Mouse (Mus musculus): ENCODE results near the gene 1110059E24Rik. TPM values are rescaled to one million over a fixed set of nuclear protein-coding genes. Genes with fewer than 3 reads are reported as not detected.

The 1110059E24Rik gene
- polyA plus RNA-seq, 1 experiment: 46.7 TPM

- no peaks in the 10 kb centered on the region for H3K36me3 ChIP-seq (ENCODE audit: control insufficient read depth, insufficient read depth, low read length, poor library complexity, severe bottlenecking)
- TF ChIP-seq POLR2A (IDR thresholded peaks at IDR 0.05; ENCODE audit: insufficient read depth, low read length) (no peak), EP300 (IDR thresholded peaks at IDR 0.05; ENCODE audit: insufficient read depth, low read depth, low read length) (no peak), CTCF (IDR thresholded peaks at IDR 0.05; ENCODE audit: low read depth, low read length) (no peak)
- H3K27me3 ChIP-seq (ENCODE audit: control insufficient read depth, insufficient read depth, low read length, poor library complexity, severe bottlenecking): no peaks in the 10 kb centered on the region
- H3K9me3 ChIP-seq (replicated peaks; ENCODE audit: control insufficient read depth, insufficient read depth, low read length, poor library complexity, severe bottlenecking): no peaks in the 10 kb centered on the region
- no peak overlapping the region for H3K4me3 ChIP-seq (ENCODE audit: low read depth, low read length)
- no peak overlapping the region for H3K27ac ChIP-seq (ENCODE audit: insufficient read depth, low read length)
- peaks cover 3% of the 10 kb centered on the region for H3K4me1 ChIP-seq (ENCODE audit: control insufficient read depth, insufficient read depth, low read length)
- H3K9ac ChIP-seq (ENCODE audit: low read depth, poor library complexity, severe bottlenecking): no peak overlapping the region
Observed at GRCm38 (mm10) chr19:21615801-21616200, 37.0 kb downstream of the 1110059E24Rik start.

- Histone ChIP-seq H3K9me3 (replicated peaks; ENCODE audit: control insufficient read depth, insufficient read depth, low read length, poor library complexity, severe bottlenecking) (no peaks in the 10 kb centered on the region), H3K4me3 (ENCODE audit: low read depth, low read length) (no peak overlapping the region), H3K4me1 (ENCODE audit: control insufficient read depth, insufficient read depth, low read length) (peaks cover 3% of the 10 kb centered on the region), H3K27me3 (ENCODE audit: control insufficient read depth, insufficient read depth, low read length, poor library complexity, severe bottlenecking) (no peaks in the 10 kb centered on the region), H3K9ac (ENCODE audit: low read depth, poor library complexity, severe bottlenecking) (no peak overlapping the region), H3K27ac (ENCODE audit: insufficient read depth, low read length) (no peak overlapping the region), H3K36me3 (ENCODE audit: control insufficient read depth, insufficient read depth, low read length, poor library complexity, severe bottlenecking) (no peaks in the 10 kb centered on the region)
- TF ChIP-seq POLR2A (IDR thresholded peaks at IDR 0.05; ENCODE audit: insufficient read depth, low read length) (no peak), EP300 (IDR thresholded peaks at IDR 0.05; ENCODE audit: insufficient read depth, low read depth, low read length) (no peak), CTCF (IDR thresholded peaks at IDR 0.05; ENCODE audit: low read depth, low read length) (no peak)
Observed at GRCm38 (mm10) chr19:21611725-21612575, 40.8 kb downstream of the 1110059E24Rik start.

- Histone ChIP-seq H3K4me1 (ENCODE audit: control insufficient read depth, insufficient read depth, low read length) (peaks cover 3% of the 10 kb centered on the region), H3K9ac (ENCODE audit: low read depth, poor library complexity, severe bottlenecking) (no peak overlapping the region), H3K27ac (ENCODE audit: insufficient read depth, low read length) (no peak overlapping the region), H3K4me3 (ENCODE audit: low read depth, low read length) (no peak overlapping the region), H3K9me3 (replicated peaks; ENCODE audit: control insufficient read depth, insufficient read depth, low read length, poor library complexity, severe bottlenecking) (no peaks in the 10 kb centered on the region), H3K36me3 (ENCODE audit: control insufficient read depth, insufficient read depth, low read length, poor library complexity, severe bottlenecking) (no peaks in the 10 kb centered on the region), H3K27me3 (ENCODE audit: control insufficient read depth, insufficient read depth, low read length, poor library complexity, severe bottlenecking) (no peaks in the 10 kb centered on the region)
- TF ChIP-seq POLR2A (IDR thresholded peaks at IDR 0.05; ENCODE audit: insufficient read depth, low read length): no peak
- no peak for TF ChIP-seq EP300 (IDR thresholded peaks at IDR 0.05; ENCODE audit: insufficient read depth, low read depth, low read length)
- no peak for TF ChIP-seq CTCF (IDR thresholded peaks at IDR 0.05; ENCODE audit: low read depth, low read length)
Observed at GRCm38 (mm10) chr19:21611297-21611696, 41.5 kb downstream of the 1110059E24Rik start.

GRCm38 (mm10) chr19:21610240-21610639, 42.5 kb downstream of the 1110059E24Rik start:
- TF ChIP-seq EP300 (IDR thresholded peaks at IDR 0.05; ENCODE audit: insufficient read depth, low read depth, low read length): no peak
- no peak for TF ChIP-seq CTCF (IDR thresholded peaks at IDR 0.05; ENCODE audit: low read depth, low read length)
- no peak for TF ChIP-seq POLR2A (IDR thresholded peaks at IDR 0.05; ENCODE audit: insufficient read depth, low read length)
- no peaks in the 10 kb centered on the region for H3K36me3 ChIP-seq (ENCODE audit: control insufficient read depth, insufficient read depth, low read length, poor library complexity, severe bottlenecking)
- H3K27me3 ChIP-seq (ENCODE audit: control insufficient read depth, insufficient read depth, low read length, poor library complexity, severe bottlenecking): no peaks in the 10 kb centered on the region
- H3K27ac ChIP-seq (ENCODE audit: insufficient read depth, low read length): no peak overlapping the region
- no peak overlapping the region for H3K4me3 ChIP-seq (ENCODE audit: low read depth, low read length)
- H3K9me3 ChIP-seq (replicated peaks; ENCODE audit: control insufficient read depth, insufficient read depth, low read length, poor library complexity, severe bottlenecking): no peaks in the 10 kb centered on the region
- H3K4me1 ChIP-seq (ENCODE audit: control insufficient read depth, insufficient read depth, low read length): peaks cover 3% of the 10 kb centered on the region
- no peak overlapping the region for H3K9ac ChIP-seq (ENCODE audit: low read depth, poor library complexity, severe bottlenecking)

- H3K4me1 ChIP-seq (ENCODE audit: control insufficient read depth, insufficient read depth, low read length): no peaks in the 10 kb centered on the region
- H3K4me3 ChIP-seq (ENCODE audit: low read depth, low read length): no peak overlapping the region
- H3K9ac ChIP-seq (ENCODE audit: low read depth, poor library complexity, severe bottlenecking): no peak overlapping the region
- H3K27ac ChIP-seq (ENCODE audit: insufficient read depth, low read length): no peak overlapping the region
- no peaks in the 10 kb centered on the region for H3K9me3 ChIP-seq (replicated peaks; ENCODE audit: control insufficient read depth, insufficient read depth, low read length, poor library complexity, severe bottlenecking)
- no peaks in the 10 kb centered on the region for H3K27me3 ChIP-seq (ENCODE audit: control insufficient read depth, insufficient read depth, low read length, poor library complexity, severe bottlenecking)
- no peaks in the 10 kb centered on the region for H3K36me3 ChIP-seq (ENCODE audit: control insufficient read depth, insufficient read depth, low read length, poor library complexity, severe bottlenecking)
- TF ChIP-seq POLR2A (IDR thresholded peaks at IDR 0.05; ENCODE audit: insufficient read depth, low read length): no peak
- no peak for TF ChIP-seq CTCF (IDR thresholded peaks at IDR 0.05; ENCODE audit: low read depth, low read length)
- no peak for TF ChIP-seq EP300 (IDR thresholded peaks at IDR 0.05; ENCODE audit: insufficient read depth, low read depth, low read length)
Observed at GRCm38 (mm10) chr19:21605294-21605693, 47.5 kb downstream of the 1110059E24Rik start.

- H3K27ac ChIP-seq (ENCODE audit: insufficient read depth, low read length): no peak overlapping the region
Observed at GRCm38 (mm10) chr19:21603836-21604235, 48.9 kb downstream of the 1110059E24Rik start.

More at GRCm38 (mm10) chr19:21603836-21604235, 48.9 kb downstream of the 1110059E24Rik start:
- Histone ChIP-seq H3K9ac (ENCODE audit: low read depth, poor library complexity, severe bottlenecking) (no peak overlapping the region), H3K27me3 (ENCODE audit: control insufficient read depth, insufficient read depth, low read length, poor library complexity, severe bottlenecking) (no peaks in the 10 kb centered on the region), H3K36me3 (ENCODE audit: control insufficient read depth, insufficient read depth, low read length, poor library complexity, severe bottlenecking) (no peaks in the 10 kb centered on the region), H3K9me3 (replicated peaks; ENCODE audit: control insufficient read depth, insufficient read depth, low read length, poor library complexity, severe bottlenecking) (no peaks in the 10 kb centered on the region), H3K4me1 (ENCODE audit: control insufficient read depth, insufficient read depth, low read length) (no peaks in the 10 kb centered on the region), H3K4me3 (ENCODE audit: low read depth, low read length) (no peak overlapping the region)
- TF ChIP-seq POLR2A (IDR thresholded peaks at IDR 0.05; ENCODE audit: insufficient read depth, low read length): no peak
